Mouse (Mus musculus) kidney, postnatal 0 days (tissue): Measurements from ENCODE around the gene 6030452D12Rik. TPM values are rescaled to one million over a fixed set of nuclear protein-coding genes. Genes with fewer than 3 reads are reported as not detected.

Source experiments
- ATAC-seq: fragments of 200-750 bp; cut with Nextera tagmentation; replicated peaks from 2 replicates; pipeline ENCODE4 v1.8.0; 2017; ENCODE audit warnings: low read depth, moderate number of reproducible peaks, moderate TSS enrichment, moderate library complexity; ENCODE audit not compliant: low FRiP score
- DNase-seq: peaks from one replicate; pipeline ENCODE4 v3.0.0-alpha.2; 2016; ENCODE audit warnings: low spot score
- H3K27ac ChIP-seq: fragments of 300-500 bp; sonication (generic); 2 replicates; pipeline ENCODE4 v1.5.1; 2014; ENCODE audit warnings: mild to moderate bottlenecking
- H3K27me3 ChIP-seq: fragments of 300-500 bp; sonication (generic); 2 replicates; pipeline ENCODE4 v1.6.1; 2014; ENCODE audit warnings: low read length, mixed read lengths; ENCODE audit not compliant: insufficient read depth
- H3K36me3 ChIP-seq: fragments of 300-500 bp; sonication (generic); 2 replicates; pipeline ENCODE4 v1.6.1; 2014; ENCODE audit warnings: low read length, mixed read lengths; ENCODE audit not compliant: insufficient read depth
- H3K4me1 ChIP-seq: fragments of 300-500 bp; sonication (generic); replicated peaks from 2 replicates; pipeline ENCODE4 v1.6.1; 2014; ENCODE audit warnings: antibody characterized with exemption, low read length, mixed read lengths; ENCODE audit not compliant: insufficient read depth
- H3K4me2 ChIP-seq: fragments of 300-500 bp; sonication (generic); 2 replicates; pipeline ENCODE4 v1.6.1; 2014; ENCODE audit warnings: mild to moderate bottlenecking, low read length, moderate library complexity, mixed read lengths
- H3K4me3 ChIP-seq: fragments of 300-500 bp; sonication (generic); replicated peaks from 2 replicates; pipeline ENCODE4 v1.5.1; 2014; ENCODE audit warnings: low read depth, low read length
- H3K9ac ChIP-seq: fragments of 300-500 bp; sonication (generic); 2 replicates; pipeline ENCODE4 v1.6.1; 2014; ENCODE audit warnings: low read depth, low read length
- H3K9me3 ChIP-seq: fragments of 300-500 bp; sonication (generic); replicated peaks from 2 replicates; pipeline ENCODE4 v1.6.1; 2016; ENCODE audit warnings: low read length, inconsistent platforms, mixed read lengths
- CTCF ChIP-seq: IDR thresholded peaks from 2 replicates; pipeline ENCODE4 v1.5.1; 2016; ENCODE audit warnings: antibody characterized with exemption, low read depth, mild to moderate bottlenecking, moderate library complexity
- WGBS: fragments of 180-500 bp; shearing (Covaris S2); extraction: QIAGEN DNeasy Blood & Tissue Kit; methylation state at CpG from one replicate; pipeline ENCODE4 v1.1.7; 2014; 5-methylcytosine and 5-hydroxymethylcytosine counted together
- polyA plus RNA-seq: library from polyadenylated mRNA; unstranded; fragments of >200 nt; fragmentation: Nextera tagmentation; extraction: Ambion mirVana; gene quantifications from 2 replicates; pipeline ENCODE4 v1.2.1, GENCODE M21; 2015

6030452D12Rik gene
- polyA plus RNA-seq, 1 experiment from 2014 or later, result not detected

DNA sequence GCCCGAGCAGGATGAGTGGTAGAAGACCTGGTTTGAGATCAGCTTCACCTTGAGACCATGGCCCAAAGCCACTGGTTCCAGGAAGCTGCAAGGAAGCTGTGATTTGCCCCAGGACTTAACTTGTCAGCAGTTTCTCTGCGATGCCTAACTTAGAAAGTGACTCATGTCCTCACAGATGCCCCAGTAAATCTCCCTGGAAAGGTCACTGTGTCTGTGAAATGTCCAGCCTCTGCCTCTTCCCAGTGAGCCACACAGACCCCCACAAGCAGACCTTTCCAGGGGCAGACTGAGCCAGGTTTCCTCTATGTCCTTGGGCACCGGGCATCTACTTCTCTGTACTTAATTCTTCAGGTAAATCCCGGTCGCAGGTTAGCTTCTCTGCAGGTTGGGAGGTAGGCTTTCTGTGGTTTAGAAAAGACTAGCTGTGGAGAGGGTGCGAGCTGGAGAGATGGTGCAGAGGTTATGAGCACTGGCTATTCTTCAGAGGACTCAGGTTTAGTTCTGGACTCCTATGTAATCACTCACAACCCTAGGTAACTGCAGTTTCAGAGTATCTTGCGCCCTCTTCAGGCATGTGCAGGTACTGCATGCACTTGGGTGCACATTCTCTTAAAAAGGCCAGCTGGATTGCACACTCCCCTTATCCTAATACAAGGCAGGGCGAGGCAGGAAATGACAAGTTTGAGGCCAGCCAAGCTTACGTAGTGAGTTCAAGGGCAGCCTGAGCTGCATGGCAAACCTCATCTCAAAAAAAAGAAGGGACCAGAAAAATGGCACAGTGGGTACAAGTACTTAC is 27.1 kb downstream of the 6030452D12Rik start:
- WGBS, result 89% methylated on average over 9 of the region's 9 CpGs
- TF ChIP-seq CTCF, result peak; percentile 65
- no peaks in the 10 kb centered on the region for H3K4me1 ChIP-seq
- DNase-seq (no peak), ATAC-seq (no peak)
- no peak overlapping the region for H3K4me3 ChIP-seq
- no peaks in the 10 kb centered on the region for H3K27me3 ChIP-seq
- H3K9me3 ChIP-seq, result no peaks in the 10 kb centered on the region
- H3K27ac ChIP-seq, result no peak overlapping the region
- no peak overlapping the region for H3K9ac ChIP-seq
- no peaks in the 10 kb centered on the region for H3K36me3 ChIP-seq
- H3K4me2 ChIP-seq, result no peak overlapping the region

DNA sequence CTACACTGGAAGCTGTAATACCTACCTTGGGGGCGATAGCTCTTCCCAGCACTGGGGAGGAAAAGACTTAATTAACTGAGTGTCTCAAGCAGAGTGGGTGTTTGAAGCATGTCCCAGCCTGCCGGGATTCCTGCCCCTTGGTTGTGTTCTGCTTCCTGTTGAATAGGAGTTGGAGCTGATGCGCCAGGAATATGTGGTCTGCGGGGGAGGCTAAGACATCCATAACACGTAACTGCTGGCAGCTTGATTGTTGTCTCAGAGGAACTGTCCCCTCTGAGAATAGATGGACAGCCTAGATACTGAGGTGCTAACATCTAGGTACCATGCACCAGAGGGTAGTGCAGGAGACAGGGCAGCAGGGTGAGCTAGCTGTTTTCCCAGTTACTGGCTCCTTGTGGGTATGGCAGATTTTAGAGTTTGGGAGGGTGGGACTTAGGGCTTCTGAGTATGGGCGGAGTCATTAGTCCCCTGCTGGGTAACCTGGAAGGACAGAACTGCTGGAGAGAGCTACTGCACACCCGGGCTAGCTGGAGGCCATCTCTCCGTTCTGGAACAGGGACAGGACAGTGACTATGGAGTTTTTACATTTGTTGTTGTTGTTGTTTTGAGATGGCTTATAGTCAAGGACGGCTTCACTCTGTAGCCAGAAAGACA is 28.4 kb downstream of the 6030452D12Rik start:
- H3K4me3 ChIP-seq, result no peak overlapping the region
- H3K4me2 ChIP-seq, result no peak overlapping the region
- no peak overlapping the region for H3K27ac ChIP-seq
- no peaks in the 10 kb centered on the region for H3K9me3 ChIP-seq
- no peaks in the 10 kb centered on the region for H3K4me1 ChIP-seq
- 67% methylated on average over 9 of the region's 9 CpGs for WGBS
- no peaks in the 10 kb centered on the region for H3K36me3 ChIP-seq
- ATAC-seq (no peak), DNase-seq (no peak)
- no peaks in the 10 kb centered on the region for H3K27me3 ChIP-seq
- no peak for TF ChIP-seq CTCF
- no peak overlapping the region for H3K9ac ChIP-seq

DNA sequence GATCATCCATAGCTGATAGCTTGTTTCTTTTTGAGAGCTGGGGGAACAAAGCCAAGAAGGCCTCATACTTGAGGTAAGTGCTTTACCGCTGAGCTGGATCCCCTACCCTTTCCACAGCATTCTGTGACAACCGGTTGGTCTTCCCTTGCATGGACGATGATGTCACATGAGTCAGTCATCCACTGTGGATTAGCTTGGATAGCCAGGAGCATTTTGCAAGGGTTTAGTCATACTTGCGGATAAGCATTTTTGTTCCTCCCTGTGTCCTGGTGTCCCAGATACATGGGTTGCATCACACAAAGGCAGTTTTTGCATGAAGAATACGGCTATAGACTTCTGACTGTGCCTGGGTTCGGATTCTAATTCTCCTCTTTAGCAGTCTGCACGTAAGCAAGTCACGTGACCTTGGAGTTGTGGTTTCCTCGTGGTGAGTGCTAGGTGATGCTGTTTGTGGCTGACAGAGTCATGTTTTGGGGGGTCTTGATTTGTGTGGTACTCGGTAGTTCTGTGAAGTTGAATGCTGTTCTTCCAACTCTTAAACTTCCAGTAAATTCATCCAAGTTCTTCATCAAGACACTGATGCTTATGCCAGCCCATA is 29.7 kb downstream of the 6030452D12Rik start:
- H3K4me2 ChIP-seq, result no peak overlapping the region
- H3K27me3 ChIP-seq, result no peaks in the 10 kb centered on the region
- DNase-seq (no peak), ATAC-seq (no peak)
- no peak overlapping the region for H3K27ac ChIP-seq
- H3K4me3 ChIP-seq, result no peak overlapping the region
- no peak overlapping the region for H3K9ac ChIP-seq
- TF ChIP-seq CTCF, result no peak
- 94% methylated on average over 10 of the region's 10 CpGs for WGBS
- H3K4me1 ChIP-seq, result no peaks in the 10 kb centered on the region
- H3K9me3 ChIP-seq, result no peaks in the 10 kb centered on the region
- no peaks in the 10 kb centered on the region for H3K36me3 ChIP-seq

DNA sequence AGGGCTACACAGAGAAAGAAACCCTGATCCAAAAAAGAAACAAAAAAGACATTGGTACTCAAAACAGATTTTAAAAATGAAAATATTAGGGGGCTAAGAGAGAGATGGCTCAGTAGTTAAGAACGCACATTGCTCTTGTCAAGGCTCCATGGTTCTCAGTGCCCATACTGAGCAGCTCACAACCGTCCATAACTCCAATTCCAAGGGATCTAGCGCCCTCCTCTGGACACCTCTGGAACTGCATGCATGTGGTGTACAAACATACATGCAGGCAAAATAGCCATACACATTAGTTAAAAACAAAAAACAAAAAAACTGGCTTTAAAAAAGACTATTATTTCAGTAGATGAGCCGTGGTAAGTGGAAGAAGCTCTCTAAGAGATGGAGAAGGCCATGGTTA is 30.2 kb downstream of the 6030452D12Rik start:
- Histone ChIP-seq H3K4me2 (no peak overlapping the region), H3K4me1 (no peaks in the 10 kb centered on the region), H3K27me3 (no peaks in the 10 kb centered on the region), H3K36me3 (no peaks in the 10 kb centered on the region), H3K9ac (no peak overlapping the region), H3K4me3 (no peak overlapping the region), H3K27ac (no peak overlapping the region), H3K9me3 (no peaks in the 10 kb centered on the region)
- ATAC-seq (no peak), DNase-seq (no peak)
- peak; percentile 63 for TF ChIP-seq CTCF
- 81% methylated on average over 4 of the region's 4 CpGs for WGBS

DNA sequence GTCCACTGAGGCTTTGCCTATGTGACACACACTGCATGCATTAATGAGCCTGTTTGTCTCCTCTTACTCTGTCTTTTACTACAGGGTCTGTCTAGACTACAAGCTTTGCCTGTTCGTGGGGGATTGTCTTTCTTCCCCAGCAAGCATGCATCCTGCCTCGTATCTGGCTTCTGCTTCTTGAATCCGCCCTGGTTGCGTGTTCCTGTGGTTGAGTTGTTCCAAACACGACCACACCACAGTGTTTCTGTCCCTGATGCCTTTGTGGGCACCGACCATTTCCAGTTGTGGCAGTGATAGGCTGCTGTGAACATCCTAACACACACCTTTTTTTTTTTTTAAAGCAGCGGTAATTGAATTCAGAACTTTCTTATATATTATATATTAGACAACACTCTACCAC is 33.4 kb downstream of the 6030452D12Rik start:
- no peak for ATAC-seq
- Histone ChIP-seq H3K4me1 (no peaks in the 10 kb centered on the region), H3K9ac (no peak overlapping the region), H3K4me2 (no peak overlapping the region), H3K36me3 (no peaks in the 10 kb centered on the region), H3K4me3 (no peak overlapping the region), H3K27ac (no peak overlapping the region), H3K27me3 (no peaks in the 10 kb centered on the region), H3K9me3 (no peaks in the 10 kb centered on the region)
- 75% methylated on average over 7 of the region's 7 CpGs for WGBS
- no peak for DNase-seq
- TF ChIP-seq CTCF, result no peak

DNA sequence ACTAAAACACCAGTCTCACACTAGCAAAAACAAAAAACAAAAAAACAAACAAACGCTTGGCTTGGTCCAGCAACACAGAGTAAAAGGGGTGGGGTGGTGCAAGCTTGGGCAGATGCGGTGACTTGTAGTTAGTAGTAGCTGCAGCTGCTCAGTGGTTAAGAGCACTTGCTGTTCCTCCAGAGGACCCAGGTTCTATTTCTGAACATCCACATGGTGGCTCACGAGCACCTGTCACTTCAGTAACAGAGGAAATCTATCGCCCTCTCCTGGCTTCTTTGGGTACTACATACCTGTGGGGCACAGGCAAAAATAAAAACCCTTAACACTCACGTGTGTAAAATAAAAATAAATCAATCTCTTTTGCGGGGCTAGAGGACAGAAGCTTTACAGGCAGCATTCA is 34.1 kb downstream of the 6030452D12Rik start:
- Histone ChIP-seq H3K9ac (no peak overlapping the region), H3K9me3 (no peaks in the 10 kb centered on the region), H3K4me1 (no peaks in the 10 kb centered on the region), H3K4me3 (no peak overlapping the region), H3K36me3 (no peaks in the 10 kb centered on the region), H3K4me2 (no peak overlapping the region), H3K27ac (no peak overlapping the region), H3K27me3 (no peaks in the 10 kb centered on the region)
- TF ChIP-seq CTCF, result peak; percentile 88
- WGBS, result 42% methylated on average over 6 of the region's 6 CpGs
- DNase-seq (peak; percentile 71), ATAC-seq (no peak)
